Mouse (Mus musculus) midbrain, embryonic 14.5 days (tissue): ENCODE measurements around the gene Olfr492. TPM values are rescaled to one million over a fixed set of nuclear protein-coding genes. Genes with fewer than 3 reads are reported as not detected.

Experiments used
- ATAC-seq: fragments of 200-750 bp; cut with Nextera tagmentation; 2 replicates; pipeline ENCODE4 v1.8.0; 2017; ENCODE audit warnings: moderate number of reproducible peaks, moderate library complexity; ENCODE audit not compliant: low FRiP score, low TSS enrichment
- DNase-seq: peaks from one replicate; pipeline ENCODE4 v3.0.0-alpha.2; 2015
- H3K27ac ChIP-seq: fragments of 300-500 bp; sonication (generic); replicated peaks from 2 replicates; pipeline ENCODE4 v1.5.1; 2014; ENCODE audit warnings: mild to moderate bottlenecking, low read depth, low read length, moderate library complexity
- H3K27me3 ChIP-seq: fragments of 300-500 bp; sonication (generic); 2 replicates; pipeline ENCODE4 v1.6.1; 2014; ENCODE audit warnings: low read length, control low read depth, mixed read lengths; ENCODE audit not compliant: control insufficient read depth, insufficient read depth
- H3K36me3 ChIP-seq: fragments of 300-500 bp; sonication (generic); 2 replicates; pipeline ENCODE4 v1.6.1; 2014; ENCODE audit warnings: low read length, control low read depth; ENCODE audit not compliant: control insufficient read depth, insufficient read depth
- H3K4me1 ChIP-seq: fragments of 300-500 bp; sonication (generic); 2 replicates; pipeline ENCODE4 v1.6.1; 2014; ENCODE audit warnings: mild to moderate bottlenecking, antibody characterized with exemption, low read length, control low read depth; ENCODE audit not compliant: control insufficient read depth, insufficient read depth
- H3K4me2 ChIP-seq: fragments of 300-500 bp; sonication (generic); 2 replicates; pipeline ENCODE4 v1.6.1; 2014; ENCODE audit warnings: mild to moderate bottlenecking, low read length, moderate library complexity
- H3K4me3 ChIP-seq: fragments of 300-500 bp; sonication (generic); replicated peaks from 2 replicates; pipeline ENCODE4 v1.5.1; 2014; ENCODE audit warnings: low read depth, low read length
- H3K9ac ChIP-seq: fragments of 300-500 bp; sonication (generic); replicated peaks from 2 replicates; pipeline ENCODE4 v1.6.1; 2014; ENCODE audit warnings: mild to moderate bottlenecking, low read length, moderate library complexity
- H3K9me3 ChIP-seq: fragments of 300-500 bp; sonication (generic); 2 replicates; pipeline ENCODE4 v1.6.1; 2016; ENCODE audit warnings: low read length, control low read depth, mixed read lengths; ENCODE audit not compliant: control insufficient read depth
- WGBS: fragments of 180-500 bp; shearing (Covaris S2); extraction: QIAGEN DNeasy Blood & Tissue Kit; methylation state at CpG from one replicate; pipeline ENCODE4 v1.1.7; 2014; 5-methylcytosine and 5-hydroxymethylcytosine counted together
- polyA plus RNA-seq: library from polyadenylated mRNA; unstranded; fragments of >200 nt; fragmentation: Nextera tagmentation; extraction: Ambion mirVana; gene quantifications from 2 replicates; pipeline ENCODE4 v1.2.1, GENCODE M21; 2014

The Olfr492 gene
- not detected in 2 replicates for polyA plus RNA-seq

DNA sequence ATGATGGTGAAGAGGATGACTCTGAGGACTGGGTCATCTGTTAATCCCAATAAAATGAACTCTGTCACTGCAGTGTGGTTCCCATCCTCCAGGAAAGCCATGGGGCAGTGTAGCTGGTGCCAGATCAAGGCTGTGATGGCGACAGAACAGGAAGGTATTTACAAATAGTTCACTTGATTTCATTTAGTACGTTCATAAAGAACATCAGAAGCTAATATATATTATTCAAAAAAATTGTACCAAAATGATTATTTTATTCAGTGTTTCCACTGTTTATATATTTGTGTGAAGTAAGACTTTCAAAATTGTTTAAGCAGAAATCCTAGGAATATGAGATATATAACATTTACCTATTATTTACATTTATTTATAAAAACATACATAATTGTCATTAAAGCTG, at the start of gene Olfr492:
Gene Olfr492 (minus strand): TSS at position 101 of the 400 bp plus-strand sequence.
- Histone ChIP-seq H3K27ac (no peak within 1 kb of the TSS), H3K4me2 (no peak within 1 kb of the TSS), H3K9me3 (no peaks in the 10 kb centered on the region), H3K27me3 (no peaks in the 10 kb centered on the region), H3K9ac (no peak within 1 kb of the TSS), H3K4me3 (no peak within 1 kb of the TSS), H3K36me3 (no peaks in the 10 kb centered on the region), H3K4me1 (no peaks in the 10 kb centered on the region)
- WGBS = 91% methylated on average over 2 of the region's 2 CpGs
- no peak for ATAC-seq
- DNase-seq = no peak

DNA sequence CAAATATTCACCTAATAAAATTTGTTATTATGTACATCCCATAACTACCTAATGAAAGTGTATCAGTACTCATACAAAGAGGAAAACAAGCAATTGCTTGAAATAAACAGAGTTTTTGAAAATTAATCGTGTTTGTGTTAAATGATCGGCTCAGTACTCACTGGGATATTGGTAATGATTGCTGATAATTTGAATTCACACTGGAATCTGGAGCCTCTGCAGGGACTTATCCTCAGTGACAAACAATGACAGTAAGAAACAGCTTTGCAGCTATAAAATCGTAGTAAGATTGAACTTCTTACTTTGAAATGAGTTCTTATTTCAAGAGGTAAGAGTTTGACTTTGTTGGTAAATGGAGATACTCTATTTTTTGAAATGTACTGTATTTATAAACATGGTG, 41.6 kb upstream of the Olfr492 start, which contains the start of gene Olfr494:
Gene Olfr494 (plus strand): TSS at position 301 of the 400 bp plus-strand sequence.
- Histone ChIP-seq H3K4me2 (no peak within 1 kb of the TSS), H3K36me3 (no peaks in the 10 kb centered on the region), H3K9me3 (no peaks in the 10 kb centered on the region), H3K4me3 (no peak within 1 kb of the TSS), H3K27me3 (no peaks in the 10 kb centered on the region), H3K4me1 (no peaks in the 10 kb centered on the region), H3K27ac (no peak within 1 kb of the TSS), H3K9ac (no peak within 1 kb of the TSS)
- WGBS = 83% methylated on average over 3 of the region's 3 CpGs
- no peak for ATAC-seq
- DNase-seq = no peak

DNA sequence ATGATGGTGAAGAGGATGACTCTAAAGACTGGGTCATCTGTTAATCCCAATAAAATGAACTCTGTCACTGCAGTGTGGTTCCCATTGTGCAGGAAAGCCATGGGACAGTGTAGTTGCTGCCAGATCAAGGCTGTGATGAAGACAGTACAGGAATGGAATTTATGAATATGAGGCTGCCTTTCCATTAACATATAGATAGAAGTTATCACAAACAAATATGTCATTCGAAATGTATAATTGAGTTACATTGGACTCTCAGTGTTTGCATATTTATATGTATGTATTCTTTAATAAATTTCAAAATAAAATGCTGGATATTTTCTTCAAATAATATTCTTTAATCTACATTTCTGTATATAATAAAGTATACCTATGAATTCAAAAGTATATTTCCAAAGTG, 23.4 kb upstream of the Olfr492 start, which contains the start of gene Olfr493:
Gene Olfr493 (minus strand): TSS at position 101 of the 400 bp plus-strand sequence.
- DNase-seq (no peak), ATAC-seq (no peak)
- Histone ChIP-seq H3K9ac (no peak within 1 kb of the TSS), H3K36me3 (no peaks in the 10 kb centered on the region), H3K9me3 (no peaks in the 10 kb centered on the region), H3K4me1 (no peaks in the 10 kb centered on the region), H3K27me3 (no peaks in the 10 kb centered on the region), H3K4me2 (no peak within 1 kb of the TSS), H3K4me3 (no peak within 1 kb of the TSS), H3K27ac (no peak within 1 kb of the TSS)
- 62% methylated on average over 1 of the region's 1 CpGs for WGBS

DNA sequence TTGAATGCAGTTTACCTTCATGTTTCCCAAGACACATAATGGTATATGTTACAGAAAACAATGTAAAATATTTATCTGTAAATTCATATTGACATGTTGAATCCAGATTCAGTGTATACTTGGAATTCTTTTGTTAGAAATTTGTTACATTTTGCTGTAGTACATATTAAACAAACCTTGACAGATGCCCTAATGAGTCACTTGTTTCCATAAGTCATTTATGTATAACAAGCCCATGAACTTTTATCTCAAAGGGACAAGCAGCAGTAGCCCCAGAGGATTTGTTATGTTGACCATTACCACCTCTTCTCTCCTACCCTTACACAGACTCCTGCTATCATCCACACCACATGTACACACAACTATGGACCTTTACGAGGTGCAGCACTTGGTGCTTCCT, 10.3 kb downstream of the Olfr492 start, which contains the start of gene Olfr491:
Gene Olfr491 (plus strand): TSS at position 301 of the 400 bp plus-strand sequence.
- H3K27me3 ChIP-seq = no peaks in the 10 kb centered on the region
- ATAC-seq = no peak

DNA sequence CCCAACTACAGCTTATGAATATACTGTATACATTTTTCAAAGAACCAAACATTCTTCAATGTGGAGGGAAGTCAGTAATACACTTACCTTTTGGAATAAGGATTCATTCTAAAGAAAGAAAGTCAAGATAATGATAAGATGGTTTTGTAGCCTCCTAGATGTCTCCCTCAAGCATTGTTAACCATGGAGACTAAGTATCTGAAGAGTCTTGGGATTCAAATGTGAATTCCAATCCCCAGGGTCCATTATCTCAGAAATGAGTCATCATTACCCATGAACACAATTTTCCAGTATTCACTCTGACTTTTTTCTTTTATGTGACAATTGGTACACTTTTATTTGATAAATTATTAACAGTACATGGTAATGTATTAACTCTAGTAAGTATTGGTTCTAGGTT, 34.6 kb downstream of the Olfr492 start, which contains the start of gene Olfr490:
Gene Olfr490 (minus strand): TSS at position 101 of the 400 bp plus-strand sequence.
- no peak within 1 kb of the TSS for H3K27ac ChIP-seq
- no peak within 1 kb of the TSS for H3K4me2 ChIP-seq
- no peak within 1 kb of the TSS for H3K9ac ChIP-seq
- no peak within 1 kb of the TSS for H3K4me3 ChIP-seq
- no peaks in the 10 kb centered on the region for H3K4me1 ChIP-seq
- H3K27me3 ChIP-seq = no peaks in the 10 kb centered on the region
- H3K9me3 ChIP-seq = no peaks in the 10 kb centered on the region
- ATAC-seq = no peak
- H3K36me3 ChIP-seq = no peaks in the 10 kb centered on the region
- no peak for DNase-seq

More for the DNA sequence above, 10.3 kb downstream of the Olfr492 start, which contains the start of gene Olfr491:
- no peak for DNase-seq
- Histone ChIP-seq H3K9me3 (no peaks in the 10 kb centered on the region), H3K9ac (no peak within 1 kb of the TSS), H3K36me3 (no peaks in the 10 kb centered on the region), H3K4me3 (no peak within 1 kb of the TSS), H3K27ac (no peak within 1 kb of the TSS), H3K4me2 (no peak within 1 kb of the TSS), H3K4me1 (no peaks in the 10 kb centered on the region)
- 53% methylated on average over 1 of the region's 1 CpGs for WGBS

Other genes starting within 250 kb of the Olfr492 start
- gene Olfr481, start 243.8 kb downstream of the Olfr492 start, polyA plus RNA-seq = not detected in 2 replicates
- not detected in 2 replicates for gene Olfr482, start 226.1 kb downstream of the Olfr492 start, polyA plus RNA-seq
- not detected in 2 replicates for gene Olfr483, start 222.8 kb downstream of the Olfr492 start, polyA plus RNA-seq
- gene Olfr484, start 196.2 kb downstream of the Olfr492 start, polyA plus RNA-seq = not detected in 2 replicates
- gene Olfr485, start 163.8 kb downstream of the Olfr492 start, polyA plus RNA-seq = not detected in 2 replicates
- gene Olfr486, start 150.9 kb downstream of the Olfr492 start, polyA plus RNA-seq = not detected in 2 replicates
- gene Olfr487, start 109.0 kb downstream of the Olfr492 start, polyA plus RNA-seq = not detected in 2 replicates
- gene Olfr488, start 65.3 kb downstream of the Olfr492 start, polyA plus RNA-seq = not detected in 2 replicates
- not detected in 2 replicates for gene Olfr490, start 34.7 kb downstream of the Olfr492 start, polyA plus RNA-seq
- not detected in 2 replicates for gene Olfr491, start 10.2 kb downstream of the Olfr492 start, polyA plus RNA-seq
- not detected in 2 replicates for gene Olfr493, start 23.3 kb upstream of the Olfr492 start, polyA plus RNA-seq
- gene Olfr494, start 41.7 kb upstream of the Olfr492 start, polyA plus RNA-seq = not detected in 2 replicates
- not detected in 2 replicates for gene Olfr495, start 69.5 kb upstream of the Olfr492 start, polyA plus RNA-seq
- gene Olfr497, start 96.7 kb upstream of the Olfr492 start, polyA plus RNA-seq = not detected in 2 replicates
- gene Olfr498, start 141.7 kb upstream of the Olfr492 start, polyA plus RNA-seq = not detected in 2 replicates
- gene Olfr502, start 201.4 kb upstream of the Olfr492 start, polyA plus RNA-seq = not detected in 2 replicates
- not detected in 2 replicates for gene Olfr503, start 220.9 kb upstream of the Olfr492 start, polyA plus RNA-seq
- gene Olfr504, start 242.1 kb upstream of the Olfr492 start, polyA plus RNA-seq = not detected in 2 replicates